Comparison of ENCODE assay signal across 30 mouse cellular contexts in genomic region chr19:53152451-53152850, GRCm38 (mm10). TPM values are rescaled to one million over a fixed set of nuclear protein-coding genes. Genes with fewer than 3 reads are reported as not detected.
A peak's percentile ranks its signal among the peaks of the same experiment; 100 is the strongest.
DNase-seq lines count a peak whose midpoint lies in the region; ATAC-seq and TF ChIP-seq lines count a peak whose summit lies in the region.
"Had no signal": no experiment of that assay in that cellular context is flagged by ENCODE, and none has a peak within 500 bp of the region (broad histone marks: within the 10 kb centered on the region; RNA-seq: fewer than 3 reads in every experiment).

No protein-coding gene starts in this region.

- H3K9me3 ChIP-seq in heart, embryonic 11.5 days (replicated peaks; ENCODE audit: control insufficient read depth, low read length): no peaks in the 10 kb centered on the region
- 0 out of 2 replicates have a peak, but pooled peaks cover 2% of the 10 kb centered on the region for H3K9me3 ChIP-seq in heart, embryonic 16.5 days (replicated peaks; ENCODE audit: control insufficient read depth, low read length)
- H3K9me3 ChIP-seq in lung, embryonic 16.5 days (ENCODE audit: control insufficient read depth, low read length): no peaks in the 10 kb centered on the region
- H3K9me3 ChIP-seq: forebrain, embryonic 13.5 days; G1E; limb, embryonic 10.5 days; limb, embryonic 15.5 days; liver, embryonic 13.5 days; megakaryocyte, embryonic 14.5 days; midbrain, embryonic 12.5 days; neural tube, embryonic 12.5 days had no signal

- no peaks in the 10 kb centered on the region for H3K27me3 ChIP-seq in heart, embryonic 11.5 days (ENCODE audit: control insufficient read depth, insufficient read depth, low read length)
- H3K27me3 ChIP-seq in heart, embryonic 16.5 days (ENCODE audit: control insufficient read depth, insufficient read depth, low read length): no peaks in the 10 kb centered on the region
- no peaks in the 10 kb centered on the region for H3K27me3 ChIP-seq in lung, embryonic 16.5 days (ENCODE audit: control insufficient read depth, insufficient read depth, low read depth, low read length)
- H3K27me3 ChIP-seq: forebrain, embryonic 13.5 days; limb, embryonic 15.5 days; liver, embryonic 13.5 days; megakaryocyte, embryonic 14.5 days; midbrain, embryonic 12.5 days; neural tube, embryonic 12.5 days had no signal

- H3K9ac ChIP-seq in heart, embryonic 11.5 days (ENCODE audit: low read depth, low read length): no peak overlapping the region
- no peak overlapping the region for H3K9ac ChIP-seq in heart, embryonic 16.5 days (ENCODE audit: low read length)
- no peak overlapping the region for H3K9ac ChIP-seq in lung, embryonic 16.5 days (ENCODE audit: low read length)
- H3K9ac ChIP-seq: forebrain, embryonic 13.5 days; limb, embryonic 15.5 days; liver, embryonic 13.5 days; lung, embryonic 14.5 days; midbrain, embryonic 12.5 days; neural tube, embryonic 12.5 days had no signal

- H3K4me3 ChIP-seq in heart, embryonic 11.5 days (ENCODE audit: low read depth, low read length): no peak overlapping the region
- H3K4me3 ChIP-seq in heart, embryonic 16.5 days (ENCODE audit: low read length): no peak overlapping the region
- no peak overlapping the region for H3K4me3 ChIP-seq in lung, embryonic 16.5 days (ENCODE audit: low read length)
- no peak overlapping the region for H3K4me3 ChIP-seq in lung, adult 2 months (replicated peaks; ENCODE audit: extremely low read depth, low read depth, low read length)
- H3K4me3 ChIP-seq: forebrain, embryonic 13.5 days; limb, embryonic 10.5 days; limb, embryonic 15.5 days; liver, embryonic 13.5 days; midbrain, embryonic 12.5 days; myocyte; neural tube, embryonic 12.5 days had no signal

- ATAC-seq in heart, embryonic 11.5 days (replicated peaks; ENCODE audit: insufficient number of reproducible peaks, low FRiP score, low TSS enrichment): no peak
- ATAC-seq in heart, embryonic 16.5 days (replicated peaks; ENCODE audit: extremely low read depth, insufficient read depth, low FRiP score): no peak
- no peak for ATAC-seq in lung, embryonic 16.5 days (ENCODE audit: low read depth)
- ATAC-seq: forebrain, embryonic 13.5 days; hindbrain, embryonic 16.5 days had no signal

- H3K27ac ChIP-seq in heart, embryonic 11.5 days (ENCODE audit: low read depth, low read length): peak overlapping the region; percentile 60; the same call in 1 of the 2 replicates
- peak overlapping the region; percentile 50 for H3K27ac ChIP-seq in heart, embryonic 16.5 days (ENCODE audit: low read length)
- peak overlapping the region; percentile 7; the same call in 1 of the 2 replicates for H3K27ac ChIP-seq in lung, embryonic 16.5 days (ENCODE audit: low read length)
- H3K27ac ChIP-seq: forebrain, embryonic 13.5 days; kidney, postnatal 0 days; limb, embryonic 10.5 days; limb, embryonic 15.5 days; liver, embryonic 13.5 days; midbrain, embryonic 12.5 days; neural tube, embryonic 12.5 days; stomach, postnatal 0 days had no signal

- no peak for TF ChIP-seq CTCF in lung, adult 2 months (IDR thresholded peaks at IDR 0.05; ENCODE audit: insufficient read depth, low read length)

- 56% methylated on average over 4 of the region's 4 CpGs for WGBS in heart, embryonic 11.5 days (ENCODE audit: insufficient replicate concordance)
- WGBS in heart, embryonic 16.5 days: 40% methylated on average over 4 of the region's 4 CpGs
- 70% methylated on average over 4 of the region's 4 CpGs for WGBS in lung, embryonic 16.5 days
- WGBS in lung, adult 2 months: 46% methylated on average over 4 of the region's 4 CpGs

- no peak for DNase-seq in heart, postnatal 4 days
- no peak for DNase-seq in heart, postnatal 25 days (ENCODE audit: low spot score)
- DNase-seq in lung, adult 2 months: no peak
- DNase-seq in spleen, adult 12 weeks (ENCODE audit: low spot score): no peak
- DNase-seq: adrenal gland, adult 8-10 months; cerebellum, adult 8-10 months; cerebellum, postnatal 36 days; gastrocnemius, postnatal 14 days; kidney, adult 8-10 months; kidney, postnatal 4 days; layer of hippocampus, adult 9-11 months; liver, embryonic 13.5 days; lung, embryonic 14.5 days; right cerebral cortex, adult 18-20 months; thymus, adult 18-20 months; thymus, postnatal 25 days had no signal

- TF ChIP-seq POLR2A in lung, adult 2 months (IDR thresholded peaks at IDR 0.05; ENCODE audit: borderline replicate concordance, extremely low read depth, low read depth, low read length): no peak

- intact Hi-C loops in heart, postnatal 25 days (cut with DNase I): no loop called here

- H3K36me3 ChIP-seq in heart, embryonic 11.5 days (ENCODE audit: control insufficient read depth, insufficient read depth, low read length): no peaks in the 10 kb centered on the region
- H3K36me3 ChIP-seq in heart, embryonic 16.5 days (ENCODE audit: control insufficient read depth, insufficient read depth): no peaks in the 10 kb centered on the region
- H3K36me3 ChIP-seq in lung, embryonic 16.5 days (ENCODE audit: control insufficient read depth, insufficient read depth, low read length): no peaks in the 10 kb centered on the region
- H3K36me3 ChIP-seq: limb, embryonic 10.5 days; limb, embryonic 15.5 days; liver, embryonic 13.5 days; midbrain, embryonic 12.5 days; neural tube, embryonic 12.5 days had no signal

- H3K4me2 ChIP-seq in heart, embryonic 11.5 days: no peak overlapping the region
- no peak overlapping the region for H3K4me2 ChIP-seq in heart, embryonic 16.5 days (ENCODE audit: low read depth, low read length)
- no peak overlapping the region for H3K4me2 ChIP-seq in lung, embryonic 16.5 days (ENCODE audit: low read depth, low read length)
- H3K4me2 ChIP-seq: forebrain, embryonic 13.5 days; limb, embryonic 15.5 days; liver, embryonic 13.5 days; lung, embryonic 14.5 days; midbrain, embryonic 12.5 days; neural tube, embryonic 12.5 days had no signal

- H3K4me1 ChIP-seq in heart, embryonic 11.5 days (ENCODE audit: control insufficient read depth, insufficient read depth, low read length): peaks cover 57% of the 10 kb centered on the region
- peaks cover 57% of the 10 kb centered on the region for H3K4me1 ChIP-seq in heart, embryonic 16.5 days (ENCODE audit: control insufficient read depth, insufficient read depth, low read length)
- peaks cover 13% of the 10 kb centered on the region for H3K4me1 ChIP-seq in lung, embryonic 16.5 days (replicated peaks; ENCODE audit: control insufficient read depth, insufficient read depth, low read length)
- H3K4me1 ChIP-seq in lung, adult 2 months (ENCODE audit: control insufficient read depth, insufficient read depth, low read length): peaks cover 15% of the 10 kb centered on the region
- H3K4me1 ChIP-seq: limb, embryonic 15.5 days; neural tube, embryonic 12.5 days had no signal

RNA-seq across cellular contexts. Expression of gene Add3, which starts 12.2 kb away (rescaled TPM):
- polyA plus RNA-seq in heart, embryonic 11.5 days (2014; fragmentation: Nextera tagmentation; extraction: Ambion mirVana): 133 and 152 TPM in 2 replicates
- total RNA-seq in heart, postnatal 4 days (2021): 100 to 1,000 TPM in 1 of 2 experiments, 10 to 100 TPM in 1; 99.0 to 102 TPM
- 107 and 109 TPM in 2 replicates for polyA plus RNA-seq in heart, embryonic 16.5 days (2015; fragmentation: Nextera tagmentation; extraction: Ambion mirVana)
- 10 to 100 TPM; 50.2 to 53.3 TPM for total RNA-seq in heart, postnatal 25 days (2021)
- polyA plus RNA-seq in lung, embryonic 16.5 days (2015; fragmentation: Nextera tagmentation; extraction: Ambion mirVana): 91.3 and 101 TPM in 2 replicates
- 40.0 and 53.0 TPM in 2 replicates for polyA plus RNA-seq in lung, adult 2 months (2012; rRNA removed)

Comparison
In these comparisons a context has a peak if more than half of its experiments do, and no peak if none do; other contexts are left out.
1. H3K27ac ChIP-seq: peak in every context shown above with its lines; median percentile 60 in heart, embryonic 11.5 days; 50 in heart, embryonic 16.5 days; 7 in lung, embryonic 16.5 days.